Mouse (Mus musculus) kidney, postnatal 14 days (tissue): ENCODE results near the gene Spns3.

ENCODE experiments used
- DNase-seq: peaks from one replicate; pipeline ENCODE4 v3.0.0; 2022; ENCODE audit warnings: mixed read lengths

Gene Spns3

GRCm38 (mm10) chr11:72446311-72447105 is 103.8 kb downstream of the Spns3 start:
- peak; percentile 45 for DNase-seq
